Mouse (Mus musculus): ENCODE data around the gene Rbfox1.

GRCm38 (mm10) chr16:7060864-7061263 lies 1175.7 kb downstream of the Rbfox1 start:
- TF ChIP-seq CTCF (IDR thresholded peaks at IDR 0.05; ENCODE audit: control insufficient read depth, insufficient read depth, insufficient read length) (no peak), MYOD1 (IDR thresholded peaks at IDR 0.05; ENCODE audit: control insufficient read depth, insufficient read length, low read depth) (no peak), USF1 (IDR thresholded peaks at IDR 0.05; ENCODE audit: low read depth) (no peak)

All from C2C12 (cell line).